Mouse (Mus musculus) liver, embryonic 14.5 days (tissue): Measurements from ENCODE around the gene Zfp36l1. TPM values are rescaled to one million over a fixed set of nuclear protein-coding genes. Genes with fewer than 3 reads are reported as not detected.

Source experiments
- ATAC-seq: fragments of 200-750 bp; cut with Nextera tagmentation; 2 replicates; pipeline ENCODE4 v1.8.0; 2017; ENCODE audit warnings: moderate number of reproducible peaks, mild to moderate bottlenecking, moderate library complexity; ENCODE audit not compliant: insufficient read depth
- DNase-seq, 3 experiments: peaks; one replicate each; pipeline ENCODE4 v3.0.0-alpha.2; 2012 to 2013; ENCODE audit warnings: low read depth in 3 of 3, low spot score in 3 of 3
- H3K27ac ChIP-seq: fragments of 300-500 bp; sonication (generic); 2 replicates; pipeline ENCODE4 v1.5.1; 2014; ENCODE audit warnings: moderate library complexity, mild to moderate bottlenecking, control low read depth, inconsistent platforms
- H3K27me3 ChIP-seq: fragments of 300-500 bp; sonication (generic); 2 replicates; pipeline ENCODE4 v1.6.1; 2014; ENCODE audit warnings: mild to moderate bottlenecking, low read length, moderate library complexity; ENCODE audit not compliant: control insufficient read depth, insufficient read depth
- H3K36me3 ChIP-seq: fragments of 300-500 bp; sonication (generic); replicated peaks from 2 replicates; pipeline ENCODE4 v1.6.1; 2014; ENCODE audit warnings: low read depth; ENCODE audit not compliant: control insufficient read depth, insufficient read depth
- H3K4me1 ChIP-seq, 2 experiments: fragments of 200-500 bp in 1 of 2; fragments of 300-500 bp in 1 of 2; sonication (generic) in 1 of 2; replicated peaks; 2 replicates each; pipeline ENCODE4 v1.6.1; 2012 to 2014; ENCODE audit warnings: antibody characterized with exemption in 1 of 2, inconsistent platforms in 1 of 2, low read length in 1 of 2; ENCODE audit not compliant: control insufficient read depth in 2 of 2, insufficient read depth in 2 of 2
- H3K4me2 ChIP-seq: fragments of 300-500 bp; sonication (generic); 2 replicates; pipeline ENCODE4 v1.6.1; 2014; ENCODE audit warnings: low read depth, mild to moderate bottlenecking, control low read depth, moderate library complexity
- H3K4me3 ChIP-seq, 2 experiments: fragments of 200-500 bp in 1 of 2; fragments of 300-500 bp in 1 of 2; sonication (generic) in 1 of 2; 2 replicates each; pipeline ENCODE4 v1.5.1; 2012 to 2014; ENCODE audit warnings: low read depth in 2 of 2, low read length in 2 of 2, mild to moderate bottlenecking in 2 of 2, control low read depth in 1 of 2, inconsistent platforms in 1 of 2, moderate library complexity in 1 of 2; ENCODE audit not compliant: insufficient read depth in 1 of 2
- H3K9ac ChIP-seq: fragments of 300-500 bp; sonication (generic); replicated peaks from 2 replicates; pipeline ENCODE4 v1.6.1; 2014; ENCODE audit warnings: mild to moderate bottlenecking, control low read depth, moderate library complexity
- H3K9me3 ChIP-seq: fragments of 300-500 bp; sonication (generic); 2 replicates; pipeline ENCODE4 v1.6.1; 2016; ENCODE audit warnings: low read length, mixed read lengths; ENCODE audit not compliant: control insufficient read depth
- CTCF ChIP-seq: IDR thresholded peaks from 2 replicates; pipeline ENCODE4 v1.5.1; 2016; ENCODE audit warnings: antibody characterized with exemption, low read depth, control low read depth
- EP300 ChIP-seq: IDR thresholded peaks from 2 replicates; pipeline ENCODE4 v1.6.1; 2016; ENCODE audit warnings: antibody characterized with exemption, low read depth
- WGBS: fragments of 180-500 bp; shearing (Covaris S2); extraction: QIAGEN DNeasy Blood & Tissue Kit; methylation state at CpG from one replicate; pipeline ENCODE4 v1.1.7; 2014; ENCODE audit not compliant: insufficient replicate concordance; 5-methylcytosine and 5-hydroxymethylcytosine counted together
- polyA plus RNA-seq, 2 experiments: library from polyadenylated mRNA; depleted of rRNA in 1 of 2; stranded (reverse) in 1 of 2; unstranded in 1 of 2; fragments of >200 nt; fragmentation: Nextera tagmentation in 1 of 2; extraction: Ambion mirVana in 1 of 2; gene quantifications; 2 replicates each; pipeline versions ENCODE4 v1.2.1 to v1.2.3; 2012 to 2014

The Zfp36l1 gene
- polyA plus RNA-seq (2012; rRNA removed) (19.4 and 23.5 TPM in 2 replicates), polyA plus RNA-seq (2014; fragmentation: Nextera tagmentation; extraction: Ambion mirVana) (22.7 and 28.5 TPM in 2 replicates)

- ATAC-seq, result peak; percentile 66
Measured at GRCm38 (mm10) chr12:80112852-80113551, at the start of gene Zfp36l1. Gene Zfp36l1 (minus strand): TSS chr12:80113013.

GRCm38 (mm10) chr12:80162448-80162847 is 49.6 kb upstream of the Zfp36l1 start:
- no peaks in the 10 kb centered on the region; a peak in 1 of 4 replicates for H3K4me1 ChIP-seq
- 84% methylated on average over 3 of the region's 3 CpGs for WGBS
- H3K9ac ChIP-seq, result no peak overlapping the region
- H3K4me3 ChIP-seq, result no peak overlapping the region
- no peaks in the 10 kb centered on the region for H3K27me3 ChIP-seq
- H3K4me2 ChIP-seq, result no peak overlapping the region
- ATAC-seq, result no peak
- DNase-seq, result no peak
- no peak overlapping the region for H3K27ac ChIP-seq
- H3K9me3 ChIP-seq, result no peaks in the 10 kb centered on the region
- H3K36me3 ChIP-seq, result no peaks in the 10 kb centered on the region
- TF ChIP-seq EP300 (no peak), CTCF (0 out of 2 replicates have a peak, but pooled peaks have one; percentile 15)

More at GRCm38 (mm10) chr12:80112852-80113551, at the start of gene Zfp36l1:
- Histone ChIP-seq H3K27me3 (no peaks in the 10 kb centered on the region), H3K4me1 (peaks cover 20 to 27% of the 10 kb centered on the region in 2 experiments), H3K36me3 (peaks cover 16% of the 10 kb centered on the region), H3K27ac (peak within 1 kb of the TSS; percentile 90), H3K4me3 (peak within 1 kb of the TSS; percentile 92 to 97), H3K4me2 (peak within 1 kb of the TSS; percentile 100), H3K9ac (peak within 1 kb of the TSS; percentile 95), H3K9me3 (no peaks in the 10 kb centered on the region)
- DNase-seq, result peak; percentile 79 to 87 (median 82)
- 0 out of 2 replicates have a peak, but pooled peaks have one; percentile 11 for TF ChIP-seq EP300
- TF ChIP-seq CTCF, result no peak
- under 1% methylated on average over 39 of the region's 42 CpGs for WGBS

- Histone ChIP-seq H3K4me1 (no peaks in the 10 kb centered on the region), H3K36me3 (no peaks in the 10 kb centered on the region), H3K9ac (no peak overlapping the region), H3K27me3 (no peaks in the 10 kb centered on the region), H3K4me3 (no peak overlapping the region), H3K27ac (no peak overlapping the region), H3K4me2 (no peak overlapping the region), H3K9me3 (peaks cover 2% of the 10 kb centered on the region; the same call in 1 of the 2 replicates)
- DNase-seq, result no peak
- peak; percentile 70 for TF ChIP-seq CTCF
- TF ChIP-seq EP300, result no peak
- ATAC-seq, result no peak
- 8% methylated on average over 5 of the region's 5 CpGs for WGBS
Measured at GRCm38 (mm10) chr12:80157675-80158074, 44.9 kb upstream of the Zfp36l1 start.

GRCm38 (mm10) chr12:80153687-80154326 is 41.0 kb upstream of the Zfp36l1 start:
- Histone ChIP-seq H3K4me2 (peak overlapping the region; percentile 22; the same call in 1 of the 2 replicates), H3K9me3 (peaks cover 2% of the 10 kb centered on the region; the same call in 1 of the 2 replicates), H3K27ac (no peak overlapping the region), H3K36me3 (no peaks in the 10 kb centered on the region), H3K9ac (no peak overlapping the region), H3K4me1 (peaks cover 0 to 2% of the 10 kb centered on the region in 2 experiments; a peak in 2 of 4 replicates), H3K27me3 (no peaks in the 10 kb centered on the region), H3K4me3 (no peak overlapping the region)
- TF ChIP-seq CTCF (peak; percentile 79), EP300 (no peak)
- DNase-seq, result peak in 2 of 3 experiments; percentile 42 to 48
- no peak for ATAC-seq
- WGBS, result 26% methylated on average over 10 of the region's 10 CpGs

GRCm38 (mm10) chr12:80153078-80153477 is 40.3 kb upstream of the Zfp36l1 start:
- 72% methylated on average over 6 of the region's 6 CpGs for WGBS
- peak; percentile 42 for TF ChIP-seq CTCF
- no peak for TF ChIP-seq EP300
- Histone ChIP-seq H3K36me3 (no peaks in the 10 kb centered on the region), H3K27ac (no peak overlapping the region), H3K4me1 (peaks cover 0 to 2% of the 10 kb centered on the region in 2 experiments; a peak in 2 of 4 replicates), H3K27me3 (no peaks in the 10 kb centered on the region), H3K4me3 (no peak overlapping the region), H3K9me3 (peaks cover 2% of the 10 kb centered on the region; the same call in 1 of the 2 replicates), H3K9ac (no peak overlapping the region), H3K4me2 (no peak overlapping the region)
- no peak for ATAC-seq
- no peak for DNase-seq
